Mouse (Mus musculus) kidney, postnatal 0 days (tissue): ENCODE data around the gene Msmp. TPM values are rescaled to one million over a fixed set of nuclear protein-coding genes. Genes with fewer than 3 reads are reported as not detected.
"Not testable (repeated sequence)": the region's sequence is repeated elsewhere in the genome, so short reads cannot be mapped to it uniquely, and the experiment has no call there.

ENCODE experiments used
- ATAC-seq: fragments of 200-750 bp; cut with Nextera tagmentation; replicated peaks from 2 replicates; pipeline ENCODE4 v1.8.0; 2017; ENCODE audit warnings: low read depth, moderate number of reproducible peaks, moderate TSS enrichment, moderate library complexity; ENCODE audit not compliant: low FRiP score
- DNase-seq: peaks from one replicate; pipeline ENCODE4 v3.0.0-alpha.2; 2016; ENCODE audit warnings: low spot score
- H3K27ac ChIP-seq: fragments of 300-500 bp; sonication (generic); 2 replicates; pipeline ENCODE4 v1.5.1; 2014; ENCODE audit warnings: mild to moderate bottlenecking
- H3K27me3 ChIP-seq: fragments of 300-500 bp; sonication (generic); 2 replicates; pipeline ENCODE4 v1.6.1; 2014; ENCODE audit warnings: low read length, mixed read lengths; ENCODE audit not compliant: insufficient read depth
- H3K36me3 ChIP-seq: fragments of 300-500 bp; sonication (generic); 2 replicates; pipeline ENCODE4 v1.6.1; 2014; ENCODE audit warnings: low read length, mixed read lengths; ENCODE audit not compliant: insufficient read depth
- H3K4me1 ChIP-seq: fragments of 300-500 bp; sonication (generic); replicated peaks from 2 replicates; pipeline ENCODE4 v1.6.1; 2014; ENCODE audit warnings: antibody characterized with exemption, low read length, mixed read lengths; ENCODE audit not compliant: insufficient read depth
- H3K4me2 ChIP-seq: fragments of 300-500 bp; sonication (generic); 2 replicates; pipeline ENCODE4 v1.6.1; 2014; ENCODE audit warnings: mild to moderate bottlenecking, low read length, moderate library complexity, mixed read lengths
- H3K4me3 ChIP-seq: fragments of 300-500 bp; sonication (generic); replicated peaks from 2 replicates; pipeline ENCODE4 v1.5.1; 2014; ENCODE audit warnings: low read depth, low read length
- H3K9ac ChIP-seq: fragments of 300-500 bp; sonication (generic); 2 replicates; pipeline ENCODE4 v1.6.1; 2014; ENCODE audit warnings: low read depth, low read length
- H3K9me3 ChIP-seq: fragments of 300-500 bp; sonication (generic); replicated peaks from 2 replicates; pipeline ENCODE4 v1.6.1; 2016; ENCODE audit warnings: low read length, inconsistent platforms, mixed read lengths
- CTCF ChIP-seq: IDR thresholded peaks from 2 replicates; pipeline ENCODE4 v1.5.1; 2016; ENCODE audit warnings: antibody characterized with exemption, low read depth, mild to moderate bottlenecking, moderate library complexity
- WGBS: fragments of 180-500 bp; shearing (Covaris S2); extraction: QIAGEN DNeasy Blood & Tissue Kit; methylation state at CpG from one replicate; pipeline ENCODE4 v1.1.7; 2014; 5-methylcytosine and 5-hydroxymethylcytosine counted together
- polyA plus RNA-seq: library from polyadenylated mRNA; unstranded; fragments of >200 nt; fragmentation: Nextera tagmentation; extraction: Ambion mirVana; gene quantifications from 2 replicates; pipeline ENCODE4 v1.2.1, GENCODE M21; 2015

Gene Msmp
- polyA plus RNA-seq, 1 experiment from 2014 or later = 2.0 TPM

DNA sequence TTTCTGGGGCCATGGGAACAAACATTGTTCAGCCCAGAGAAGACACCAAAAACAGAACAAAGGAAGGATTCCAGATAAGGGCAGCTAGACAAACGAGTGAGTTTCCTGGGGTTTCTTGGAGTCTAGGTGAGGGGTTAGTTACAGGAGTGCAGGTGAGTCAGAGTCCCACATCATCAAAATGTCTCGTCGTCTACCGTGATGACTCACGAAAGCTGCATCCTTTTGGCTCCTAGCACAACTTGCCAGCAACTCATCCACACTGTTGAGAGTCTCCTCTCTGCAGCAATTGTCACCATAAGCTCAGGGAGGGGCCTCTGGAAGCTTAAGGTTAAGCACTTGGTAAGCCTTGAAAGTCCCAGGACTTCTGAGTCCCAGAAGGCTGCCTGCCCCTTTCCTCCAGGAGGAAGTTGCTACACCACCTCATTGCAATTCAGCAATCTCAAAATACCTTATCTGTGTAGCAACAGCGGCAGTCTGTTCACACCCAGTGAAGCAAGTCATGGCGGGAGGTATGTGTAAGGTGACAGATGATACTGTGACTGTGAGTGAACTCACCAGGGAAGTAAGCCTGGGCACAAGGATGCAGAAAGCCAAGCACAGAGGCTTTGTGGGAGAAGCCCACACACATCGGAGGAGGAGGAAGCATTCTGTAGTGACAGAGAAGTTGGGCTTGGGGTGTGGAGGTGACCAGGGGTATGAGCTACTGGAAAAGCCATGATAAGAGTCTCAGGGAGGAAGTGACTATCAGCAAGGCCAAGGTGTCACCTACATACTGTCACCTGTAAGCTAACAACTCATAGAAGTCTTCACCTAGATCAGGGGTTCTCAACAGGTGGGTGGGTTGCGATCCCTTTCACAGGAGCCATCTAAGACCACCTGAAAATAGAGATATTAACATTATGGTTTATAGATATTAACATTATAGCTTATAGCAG lies 20.7 kb upstream of the Msmp start:
- Histone ChIP-seq H3K27ac (no peak overlapping the region), H3K4me1 (no peaks in the 10 kb centered on the region), H3K4me2 (no peak overlapping the region), H3K27me3 (no peaks in the 10 kb centered on the region), H3K9me3 (no peaks in the 10 kb centered on the region), H3K9ac (no peak overlapping the region), H3K36me3 (no peaks in the 10 kb centered on the region), H3K4me3 (no peak overlapping the region)
- DNase-seq (no peak), ATAC-seq (no peak)
- no peak for TF ChIP-seq CTCF
- WGBS = 61% methylated on average over 9 of the region's 9 CpGs

DNA sequence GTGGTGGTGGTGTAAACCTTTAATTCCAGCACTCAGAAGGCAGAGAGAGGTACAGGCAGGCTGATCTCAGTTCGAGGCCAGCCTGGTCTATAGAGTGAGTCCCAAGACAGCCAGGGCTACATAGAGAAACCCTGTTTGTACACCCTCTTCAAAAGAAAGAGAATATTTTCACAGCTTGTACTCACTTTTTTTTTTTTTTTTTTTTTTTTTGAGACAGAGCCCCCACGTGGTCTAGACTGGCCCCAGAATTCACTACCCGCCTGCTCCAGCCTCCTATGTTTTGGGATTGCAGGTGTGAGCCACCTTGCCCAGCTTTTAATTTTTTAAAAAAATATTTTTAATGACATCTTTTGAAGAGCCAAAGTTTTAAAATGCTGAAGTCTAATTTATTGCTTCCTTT lies 19.8 kb upstream of the Msmp start:
- no peak for DNase-seq
- H3K36me3 ChIP-seq = no peaks in the 10 kb centered on the region
- no peaks in the 10 kb centered on the region for H3K27me3 ChIP-seq
- no peak overlapping the region for H3K4me3 ChIP-seq
- H3K9ac ChIP-seq = no peak overlapping the region
- no peak overlapping the region for H3K27ac ChIP-seq
- no peak for ATAC-seq
- H3K9me3 ChIP-seq = no peaks in the 10 kb centered on the region
- TF ChIP-seq CTCF = no peak
- no peak overlapping the region for H3K4me2 ChIP-seq
- WGBS = 71% methylated on average over 3 of the region's 3 CpGs
- H3K4me1 ChIP-seq = no peaks in the 10 kb centered on the region

DNA sequence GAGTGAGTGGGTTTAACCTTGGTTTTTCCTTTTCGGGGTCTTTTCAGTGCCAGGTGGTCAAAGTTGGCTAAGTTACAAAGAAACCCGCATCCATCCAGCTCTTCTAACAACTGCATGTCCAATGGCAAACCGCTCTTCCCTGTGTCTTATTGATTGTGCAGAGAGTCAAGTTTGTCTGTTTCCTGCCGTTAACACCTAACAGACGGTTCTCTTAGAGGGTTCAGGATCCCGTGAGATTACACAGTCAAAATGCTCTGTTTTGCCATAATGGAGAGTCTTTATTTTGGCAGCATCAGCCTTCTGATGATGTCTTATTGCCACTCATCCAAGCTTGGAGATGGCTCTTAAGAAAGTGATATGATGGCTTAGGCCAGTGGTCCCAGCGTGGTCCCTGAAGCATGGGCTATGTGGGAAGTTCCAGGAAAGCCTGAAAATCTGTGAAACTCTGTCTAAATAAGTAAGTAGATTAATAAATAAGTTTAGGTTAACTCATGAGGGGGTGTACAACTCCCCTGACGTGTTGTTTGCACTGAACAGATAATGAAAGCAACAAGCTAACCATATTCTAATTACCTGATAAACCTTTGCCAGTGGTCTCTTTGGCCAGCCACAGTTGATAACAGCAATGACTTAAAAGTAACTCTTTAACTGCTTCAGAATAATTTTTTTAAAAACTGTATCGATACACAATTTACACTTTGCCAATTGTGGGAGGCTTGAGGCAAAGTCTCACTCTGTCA lies 16.1 kb upstream of the Msmp start:
- WGBS = 82% methylated on average over 9 of the region's 9 CpGs
- no peak for TF ChIP-seq CTCF
- Histone ChIP-seq H3K4me1 (no peaks in the 10 kb centered on the region), H3K4me2 (no peak overlapping the region), H3K36me3 (no peaks in the 10 kb centered on the region), H3K9ac (no peak overlapping the region), H3K9me3 (no peaks in the 10 kb centered on the region), H3K4me3 (no peak overlapping the region), H3K27ac (no peak overlapping the region), H3K27me3 (no peaks in the 10 kb centered on the region)
- ATAC-seq (no peak), DNase-seq (no peak)

DNA sequence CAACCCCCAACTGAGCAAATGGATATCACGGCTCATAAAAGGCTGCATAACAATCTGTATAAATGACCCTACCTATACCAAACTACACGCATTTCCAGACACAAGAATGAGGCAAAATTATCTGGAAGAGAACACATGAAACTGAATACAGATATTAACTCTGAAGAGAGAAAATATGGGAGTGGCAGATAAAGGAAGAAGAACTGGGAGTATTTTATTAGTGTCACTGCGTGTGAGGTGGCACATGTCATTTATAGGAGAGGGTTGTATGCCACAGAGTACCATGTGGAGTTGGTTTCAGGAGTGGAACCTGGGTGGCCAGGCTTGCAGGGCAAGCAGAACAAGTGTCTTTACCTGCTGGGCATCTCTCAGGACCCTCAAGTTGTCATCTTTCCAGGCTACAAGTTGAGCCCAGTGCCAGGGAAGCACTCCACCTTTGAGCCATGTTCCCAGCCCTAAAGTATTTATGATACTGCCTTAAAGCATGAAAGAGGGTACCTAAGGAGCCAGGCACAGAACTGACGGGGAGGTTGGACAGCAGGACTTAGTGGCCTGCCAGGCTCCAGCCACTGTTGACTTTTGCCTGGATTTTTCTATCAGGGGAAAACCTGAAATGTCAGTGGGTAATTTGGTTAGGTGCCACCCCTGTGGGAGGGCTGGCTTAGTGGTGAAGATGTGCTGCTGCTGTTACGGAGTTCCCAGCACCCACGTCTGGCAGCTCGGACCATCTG lies 14.5 kb upstream of the Msmp start:
- Histone ChIP-seq H3K27me3 (no peaks in the 10 kb centered on the region), H3K36me3 (no peaks in the 10 kb centered on the region), H3K27ac (no peak overlapping the region), H3K9ac (no peak overlapping the region), H3K9me3 (no peaks in the 10 kb centered on the region), H3K4me1 (no peaks in the 10 kb centered on the region), H3K4me3 (no peak overlapping the region), H3K4me2 (no peak overlapping the region)
- DNase-seq (no peak), ATAC-seq (no peak)
- TF ChIP-seq CTCF = no peak
- WGBS = 82% methylated on average over 7 of the region's 7 CpGs

DNA sequence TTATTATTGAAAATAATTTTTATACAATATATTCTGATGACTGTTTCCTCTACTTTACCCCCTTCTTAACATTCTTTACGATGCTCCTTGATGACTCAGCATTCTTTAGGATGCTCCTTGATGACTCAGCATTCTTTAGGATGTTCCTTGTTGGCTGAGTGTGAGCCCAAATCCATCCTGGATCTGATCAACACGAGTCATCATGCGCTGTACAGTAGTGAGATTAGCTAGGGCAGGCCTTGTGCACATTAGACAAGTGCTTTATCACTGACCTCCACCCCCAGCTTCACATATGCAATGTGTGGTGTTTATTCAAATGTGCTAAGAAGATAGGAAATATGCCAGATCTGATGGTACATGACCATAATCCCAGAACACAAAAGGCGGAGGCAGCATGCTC lies 13.9 kb upstream of the Msmp start:
- Histone ChIP-seq H3K4me3 (no peak overlapping the region), H3K27me3 (no peaks in the 10 kb centered on the region), H3K4me2 (no peak overlapping the region), H3K4me1 (no peaks in the 10 kb centered on the region), H3K9me3 (no peaks in the 10 kb centered on the region), H3K9ac (no peak overlapping the region), H3K27ac (no peak overlapping the region), H3K36me3 (no peaks in the 10 kb centered on the region)
- DNase-seq (no peak), ATAC-seq (no peak)
- no peak for TF ChIP-seq CTCF
- WGBS = 82% methylated on average over 4 of the region's 4 CpGs

DNA sequence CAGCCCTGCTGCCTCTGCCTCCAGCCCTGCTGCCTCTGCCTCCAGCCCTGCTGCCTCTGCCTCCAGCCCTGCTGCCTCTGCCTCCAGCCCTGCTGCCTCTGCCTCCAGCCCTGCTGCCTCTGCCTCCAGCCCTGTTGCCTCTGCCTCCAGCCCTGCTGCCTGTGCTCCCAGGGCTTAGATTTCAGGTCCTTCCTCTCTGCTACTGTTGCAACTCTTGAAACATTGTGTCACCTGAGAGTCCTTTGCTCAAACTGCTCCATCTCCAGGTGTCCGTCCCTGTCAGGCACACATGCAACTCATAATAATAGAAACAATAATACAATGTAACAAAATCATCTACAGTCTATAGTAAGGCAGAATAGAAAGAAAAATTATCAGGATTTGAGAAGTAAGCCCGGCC lies 12.3 kb upstream of the Msmp start:
- H3K36me3 ChIP-seq, H3K4me2 ChIP-seq, H3K9me3 ChIP-seq, H3K4me3 ChIP-seq, H3K9ac ChIP-seq, H3K4me1 ChIP-seq, H3K27ac ChIP-seq, DNase-seq, ATAC-seq, H3K27me3 ChIP-seq: not testable (repeated sequence)
- WGBS = 76% methylated on average over 2 of the region's 2 CpGs
